Mouse (Mus musculus) Patski (cell line): ENCODE results near the gene Olfr1418. TPM values are rescaled to one million over a fixed set of nuclear protein-coding genes. Genes with fewer than 3 reads are reported as not detected.
"Not testable (repeated sequence)": the region's sequence is repeated elsewhere in the genome, so short reads cannot be mapped to it uniquely, and the experiment has no call there.

Source experiments
- ATAC-seq: fragments of 100-300 bp; one replicate; pipeline ENCODE4 v1.8.0; 2021
- CTCF ChIA-PET: fragments of 350-600 bp; sonication (Branson Sonifier 250); formaldehyde crosslinking; loops from one replicate; lab custom pipeline; 2022; ENCODE audit warnings: inconsistent platforms; lab: Charles Lee
- POLR2A ChIA-PET: fragments of 350-600 bp; sonication (Branson Sonifier 250); formaldehyde crosslinking; loops from one replicate; lab custom pipeline; 2022; ENCODE audit warnings: antibody characterized with exemption, inconsistent platforms; lab: Charles Lee
- DNase-seq: peaks from one replicate; pipeline ENCODE4 v3.0.0-alpha.2; 2011; ENCODE audit warnings: low read depth, low spot score
- H3K27me3 ChIP-seq: fragments of 371-371 bp; one replicate; pipeline ENCODE4 v1.5.1; 2021
- CTCF ChIP-seq: fragments of 100-300 bp; IDR thresholded peaks from one replicate; pipeline ENCODE4 v1.5.1; 2021
- in situ Hi-C: fragments of 300-500 bp; cut with MboI; formaldehyde crosslinking; loops from 3 replicates; pipeline ENCODE4 v1.11.1; 2018; ENCODE audit warnings: low pct_unique_long_range_greater_than_20kb, mixed read lengths
- polyA plus RNA-seq: library from polyadenylated mRNA; unstranded; gene quantifications from one replicate; pipeline ENCODE4 v1.2.3, GENCODE M21; 2021

The Olfr1418 gene
- polyA plus RNA-seq = 0.33 TPM

- no peak for TF ChIP-seq CTCF
- CTCF ChIA-PET = no interaction called here
- in situ Hi-C loops = no loop called here
Observed at GRCm38 (mm10) chr19:11860966-11861365, at the start of gene Olfr1418. TSS of gene Olfr1418 (minus strand) at chr19:11861066.

GRCm38 (mm10) chr19:11886265-11886664 is 25.4 kb upstream of the Olfr1418 start, which contains the start of gene Olfr1420:
TSS of gene Olfr1420 (plus strand) at chr19:11886565.
- DNase-seq = no peak
- TF ChIP-seq CTCF = no peak
- in situ Hi-C loops = no loop called here
- ChIA-PET CTCF (no interaction called here), POLR2A (no interaction called here)
- no peak for ATAC-seq
- peaks cover 71% of the 10 kb centered on the region for H3K27me3 ChIP-seq

More at GRCm38 (mm10) chr19:11860966-11861365, at the start of gene Olfr1418:
- POLR2A ChIA-PET = no interaction called here
- DNase-seq = no peak
- no peak for ATAC-seq
- H3K27me3 ChIP-seq = peaks cover 27% of the 10 kb centered on the region

DNA sequence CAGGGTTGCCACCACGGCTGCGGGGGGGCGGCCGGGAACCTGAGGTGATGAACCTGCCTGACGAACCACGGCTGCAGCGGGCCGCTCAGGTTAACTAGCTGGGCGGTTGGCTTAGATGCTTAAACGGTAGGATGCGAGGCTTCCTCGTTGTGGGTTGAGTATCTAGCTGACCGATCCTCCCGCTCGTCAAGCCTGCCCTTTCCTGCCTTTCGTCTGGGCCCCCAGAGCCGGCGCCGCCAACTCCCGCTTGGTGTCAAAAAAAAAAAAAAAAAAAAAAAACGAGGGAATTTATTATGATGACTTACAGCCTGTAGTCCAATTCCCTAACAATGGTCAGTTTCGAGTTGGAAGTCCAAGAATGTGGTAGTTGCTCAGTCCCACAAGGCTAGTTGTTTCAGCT is 17.5 kb upstream of the Olfr1418 start:
- POLR2A ChIA-PET, DNase-seq, CTCF ChIA-PET, in situ Hi-C loops, ATAC-seq: not testable (repeated sequence)
- peaks cover 40% of the 10 kb centered on the region for H3K27me3 ChIP-seq

DNA sequence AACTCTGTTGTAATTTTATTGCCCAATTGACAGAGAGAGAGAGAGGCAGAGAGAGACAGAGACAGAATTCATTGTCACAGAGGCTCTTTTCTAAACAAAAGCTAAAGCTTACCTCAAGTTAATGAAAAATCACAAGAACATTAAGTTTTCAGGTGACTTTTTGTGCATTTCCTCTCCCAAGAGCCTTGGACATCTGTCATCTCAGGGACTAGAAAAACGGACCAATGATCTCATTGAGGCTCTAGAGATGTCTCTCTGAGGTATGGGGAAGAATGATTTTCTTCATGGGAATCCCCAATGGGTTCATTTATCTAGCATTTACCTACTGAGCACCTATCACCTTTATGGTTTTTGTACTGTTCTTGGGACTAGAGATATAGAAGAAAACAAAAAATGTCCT is 14.1 kb upstream of the Olfr1418 start, which contains the start of gene Olfr1419:
Gene Olfr1419, minus strand, starts transcription at position 101 of the 400 bp plus-strand sequence.
- POLR2A ChIA-PET = interaction anchor here (0.6 to 1.2 kb wide), 2 partner anchors 25 to 36 kb away, joined by 3 read pairs; no protein-coding TSS in a partner anchor
- no peak for TF ChIP-seq CTCF
- ATAC-seq (no peak), DNase-seq (no peak)
- CTCF ChIA-PET = no interaction called here
- peaks cover 39% of the 10 kb centered on the region for H3K27me3 ChIP-seq
- in situ Hi-C loops = no loop called here

GRCm38 (mm10) chr19:11867837-11868236 is 7.0 kb upstream of the Olfr1418 start:
- H3K27me3 ChIP-seq = peaks cover 33% of the 10 kb centered on the region
- in situ Hi-C loops = no loop called here
- ChIA-PET CTCF (interaction anchor here (1.3 to 1.5 kb wide), 2 partner anchors 24 to 63 kb away, joined by 3 read pairs; no protein-coding TSS in a partner anchor), POLR2A (no interaction called here)
- no peak for ATAC-seq
- TF ChIP-seq CTCF = peak; percentile 32
- no peak for DNase-seq

DNA sequence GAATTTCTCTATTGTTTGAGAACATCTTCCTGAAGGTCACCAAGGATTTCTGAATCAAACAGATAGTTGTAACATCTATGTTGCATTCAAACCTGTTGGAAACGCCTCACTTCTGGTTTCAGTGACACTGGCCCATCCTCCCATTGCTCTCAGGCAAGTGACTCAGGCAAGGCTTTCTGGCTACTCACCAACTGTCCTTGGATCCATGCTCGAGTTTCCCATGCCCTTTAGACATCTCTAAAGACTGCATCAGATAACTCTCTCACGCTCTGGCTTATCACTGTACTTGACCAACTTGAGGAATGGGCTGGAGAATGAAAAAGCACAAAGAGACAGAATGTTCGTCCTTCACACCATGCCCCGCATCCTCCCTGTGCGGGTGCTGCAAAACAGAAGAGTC is 4.4 kb downstream of the Olfr1418 start:
- in situ Hi-C loops = no loop called here
- no peak for TF ChIP-seq CTCF
- H3K27me3 ChIP-seq = peaks cover 22% of the 10 kb centered on the region
- ATAC-seq (no peak), DNase-seq (no peak)
- ChIA-PET CTCF (no interaction called here), POLR2A (no interaction called here)

- no peak for ATAC-seq
- in situ Hi-C loops = no loop called here
- TF ChIP-seq CTCF = no peak
- DNase-seq = no peak
- CTCF ChIA-PET = no interaction called here
- POLR2A ChIA-PET = no interaction called here
- H3K27me3 ChIP-seq = peaks cover 12% of the 10 kb centered on the region
Observed at GRCm38 (mm10) chr19:11854821-11855220, 6.0 kb downstream of the Olfr1418 start.

GRCm38 (mm10) chr19:11852652-11853051 is 8.2 kb downstream of the Olfr1418 start:
- no peak for ATAC-seq
- peaks cover 5% of the 10 kb centered on the region for H3K27me3 ChIP-seq
- TF ChIP-seq CTCF = no peak
- CTCF ChIA-PET = interaction anchor here (1.4 kb wide), 1 partner anchor 23 kb away, joined by 4 read pairs; no protein-coding TSS in a partner anchor
- DNase-seq = no peak
- in situ Hi-C loops = no loop called here
- POLR2A ChIA-PET = no interaction called here

DNA sequence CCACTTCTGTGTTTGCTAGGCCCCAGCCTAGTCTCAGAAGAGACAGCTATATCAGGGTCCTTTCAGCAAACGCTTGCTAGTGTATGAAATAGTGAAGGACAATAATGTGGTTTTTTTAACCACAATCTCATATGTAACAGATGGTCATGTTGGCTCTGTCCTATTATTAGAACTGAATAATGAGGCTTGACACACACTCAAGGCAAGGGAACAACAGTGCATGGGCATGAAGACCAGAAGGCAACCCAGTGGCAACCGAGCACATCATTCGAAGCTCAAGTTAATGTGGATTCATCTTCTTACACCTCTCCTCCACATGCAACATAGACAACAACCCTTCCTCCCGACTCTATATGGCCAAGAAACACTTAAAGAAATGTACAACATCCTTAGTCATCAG is 14.5 kb downstream of the Olfr1418 start:
- in situ Hi-C loops = no loop called here
- ChIA-PET POLR2A (no interaction called here), CTCF (no interaction called here)
- H3K27me3 ChIP-seq = peaks cover 12% of the 10 kb centered on the region
- TF ChIP-seq CTCF = no peak
- ATAC-seq (no peak), DNase-seq (no peak)

DNA sequence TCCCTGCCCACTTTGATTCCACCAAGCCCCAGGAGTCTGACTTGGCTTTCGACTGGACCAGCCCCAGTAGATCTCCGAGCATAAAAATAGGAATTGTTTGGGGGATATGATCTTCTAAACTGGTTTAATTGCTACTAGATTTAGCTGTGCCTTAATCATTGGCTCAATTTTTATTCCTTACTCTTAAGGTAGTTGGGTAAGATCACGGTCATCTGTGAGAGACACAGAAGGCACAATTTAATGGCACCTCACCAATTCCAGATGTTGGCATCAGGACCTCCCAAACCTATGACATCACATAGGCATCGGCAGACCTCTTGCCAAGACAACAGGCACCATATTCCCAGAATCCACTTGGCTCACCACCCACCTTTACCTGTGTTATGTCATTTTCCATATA is 21.7 kb downstream of the Olfr1418 start, which contains the start of gene Olfr1417:
Gene Olfr1417, minus strand, starts transcription at position 101 of the 400 bp plus-strand sequence.
- CTCF ChIA-PET = no interaction called here
- ATAC-seq (no peak), DNase-seq (no peak)
- POLR2A ChIA-PET = no interaction called here
- no peak for TF ChIP-seq CTCF
- in situ Hi-C loops = no loop called here
- H3K27me3 ChIP-seq = peaks cover 33% of the 10 kb centered on the region

DNA sequence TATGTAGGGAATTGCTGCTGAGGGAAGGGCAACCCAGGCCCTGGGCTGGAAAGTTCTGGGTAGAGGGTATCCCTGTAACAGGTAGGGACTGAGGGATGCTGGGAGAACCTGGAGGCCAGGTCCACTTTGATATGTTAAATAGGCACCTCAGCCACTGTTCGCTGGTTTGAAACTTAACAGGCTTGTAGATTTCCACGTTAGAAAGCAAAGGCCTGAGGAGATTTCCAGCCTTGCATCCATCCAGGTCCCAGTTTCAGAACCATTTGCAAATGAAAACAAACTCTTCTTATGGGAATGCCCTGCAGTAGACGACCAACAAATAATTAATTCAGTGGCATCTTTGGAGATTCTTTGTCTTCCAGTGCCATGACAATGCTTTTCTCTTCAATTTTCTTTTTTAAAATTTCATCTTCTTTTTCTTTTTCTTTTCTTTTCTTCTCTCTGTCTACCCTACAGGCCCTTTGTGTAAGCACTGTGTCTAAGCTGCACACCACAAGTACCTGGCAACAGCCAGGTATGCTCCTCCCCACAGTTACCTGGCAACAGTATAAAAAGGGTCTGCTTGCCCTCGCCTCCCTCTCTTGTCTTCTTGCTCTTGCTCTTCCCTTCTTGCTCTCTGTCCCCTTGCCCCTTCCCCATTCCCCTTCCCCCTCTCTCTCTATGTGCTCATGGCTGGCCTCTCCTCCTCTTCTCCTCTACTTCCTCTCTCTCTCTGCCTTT is 37.4 kb downstream of the Olfr1418 start:
- no peaks in the 10 kb centered on the region for H3K27me3 ChIP-seq
- no peak for TF ChIP-seq CTCF
- DNase-seq (no peak), ATAC-seq (no peak)
- in situ Hi-C loops = no loop called here
- POLR2A ChIA-PET = no interaction called here
- CTCF ChIA-PET = no interaction called here
